Mouse (Mus musculus): Measurements from ENCODE around the gene Pdpn.

Gene Pdpn

GRCm38 (mm10) chr4:143299325-143300070 is at the start of gene Pdpn:
Gene Pdpn, minus strand, starts transcription at chr4:143299564.
- no peak for DNase-seq (ENCODE audit: low read depth, low spot score)

DNA sequence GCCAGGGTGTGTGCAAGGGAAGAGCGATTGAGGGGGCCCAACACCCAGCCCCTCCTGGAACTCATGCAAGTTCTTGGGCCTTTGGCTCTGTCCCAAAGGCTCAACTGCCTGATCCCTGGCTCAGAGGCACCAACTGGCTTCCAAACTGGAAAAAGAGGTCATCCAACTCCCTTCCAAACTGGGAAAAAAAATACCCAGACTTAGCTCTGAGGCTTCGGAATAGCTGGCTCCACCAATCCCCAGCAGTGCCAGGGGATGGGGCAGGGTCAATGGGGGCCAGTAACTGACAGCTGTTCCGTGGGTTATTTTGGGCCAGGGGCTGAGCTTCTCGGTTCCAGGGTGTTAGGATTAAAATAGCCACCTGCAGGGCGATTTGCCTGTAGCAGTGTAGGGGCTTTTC is 49.3 kb upstream of the Pdpn start:
- DNase-seq (ENCODE audit: low read depth, low spot score), result no peak

GRCm38 (mm10) chr4:143345491-143345890 is 46.1 kb upstream of the Pdpn start:
- peak; percentile 79 for DNase-seq (ENCODE audit: low read depth, low spot score)

- DNase-seq (ENCODE audit: low read depth, low spot score), result no peak
These were observed 42.1 kb upstream of the Pdpn start for GRCm38 (mm10) chr4:143341470-143341869.

DNA sequence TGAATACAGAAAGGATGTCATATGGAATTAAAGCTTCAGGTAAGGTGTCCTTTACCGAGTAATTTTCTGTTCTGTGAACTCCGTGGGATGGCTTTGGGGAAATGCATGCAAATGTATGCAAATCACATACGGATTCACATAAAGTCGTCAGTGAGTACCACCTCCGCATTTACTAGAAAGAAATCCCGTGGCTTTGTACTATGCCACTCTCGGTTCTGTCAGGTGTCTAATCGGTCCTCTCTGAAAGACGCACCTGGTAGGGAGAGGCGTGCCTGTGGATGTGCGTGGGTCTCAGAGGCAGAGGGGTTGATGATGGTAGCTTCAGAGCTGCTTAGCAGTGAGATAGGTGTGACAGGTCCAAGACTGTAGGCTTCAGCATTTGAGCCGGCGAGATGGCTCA is 40.4 kb upstream of the Pdpn start:
- DNase-seq (ENCODE audit: low read depth, low spot score), result no peak

GRCm38 (mm10) chr4:143336096-143336495 is 36.7 kb upstream of the Pdpn start:
- peak; percentile 38 for DNase-seq (ENCODE audit: low read depth, low spot score)

- DNase-seq (ENCODE audit: low read depth, low spot score), result no peak
These were observed 35.6 kb upstream of the Pdpn start for GRCm38 (mm10) chr4:143334995-143335394.

- no peak for DNase-seq (ENCODE audit: low read depth, low spot score)
These were observed 34.8 kb upstream of the Pdpn start for GRCm38 (mm10) chr4:143334145-143334544.

DNA sequence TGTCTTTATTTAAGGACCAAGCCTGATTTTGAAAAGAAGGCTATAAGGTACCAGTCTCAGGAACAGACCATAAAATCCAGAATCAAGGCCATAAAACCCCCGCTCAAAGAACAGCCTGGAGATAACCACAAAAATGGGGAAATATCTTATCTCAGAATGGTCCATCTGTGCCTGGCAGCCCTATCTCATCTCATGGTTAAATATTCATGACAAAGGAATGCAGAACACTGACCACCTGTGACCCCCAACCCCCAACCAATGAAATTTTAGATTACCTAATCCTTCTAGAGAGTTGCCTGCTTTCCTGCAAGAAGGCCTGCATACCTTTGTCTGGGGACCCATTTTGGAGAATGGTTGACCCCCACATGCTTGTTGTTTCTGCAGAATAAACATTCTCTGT is 32.4 kb upstream of the Pdpn start:
- DNase-seq (ENCODE audit: low read depth, low spot score), result no peak

DNA sequence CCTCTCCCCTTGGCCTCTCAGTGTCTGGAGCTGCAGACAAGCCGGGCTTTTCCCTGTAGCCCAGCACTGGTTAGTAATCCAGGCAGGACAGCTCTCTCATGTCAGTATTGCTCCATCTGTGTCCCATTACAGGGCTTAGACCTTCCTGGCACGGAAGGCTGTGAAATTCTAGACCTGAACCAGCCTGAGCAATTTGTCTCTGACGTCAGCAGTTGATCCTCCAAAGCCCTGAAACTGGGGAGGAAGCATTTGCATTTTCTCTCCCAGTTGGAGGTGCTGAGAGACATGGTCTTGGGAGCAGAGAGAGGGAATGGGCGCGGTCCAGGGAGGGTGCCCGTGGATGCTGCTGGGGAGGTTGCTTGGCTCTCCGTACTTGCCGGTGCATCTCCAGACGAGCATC is 31.2 kb upstream of the Pdpn start:
- peak; percentile 61 for DNase-seq (ENCODE audit: low read depth, low spot score)

DNA sequence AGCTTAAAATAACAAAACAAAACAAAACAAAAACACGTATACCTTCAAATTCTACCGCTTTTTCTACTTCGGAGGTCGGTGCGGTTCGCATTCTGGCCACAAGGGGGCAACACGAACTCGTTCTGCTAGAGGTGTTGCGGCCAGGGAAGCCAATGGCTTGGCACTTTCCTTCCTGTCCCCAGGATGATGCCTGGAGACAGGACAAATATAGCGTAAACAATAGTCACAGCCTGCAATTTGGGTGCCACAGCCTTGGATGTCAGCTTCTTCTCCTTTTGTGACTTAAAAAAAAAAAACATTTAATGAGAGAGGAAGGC is 26.2 kb upstream of the Pdpn start:
- peak; percentile 71 for DNase-seq (ENCODE audit: low read depth, low spot score)

- no peak for DNase-seq (ENCODE audit: low read depth, low spot score)
These were observed 25.7 kb upstream of the Pdpn start for GRCm38 (mm10) chr4:143324925-143325624.

GRCm38 (mm10) chr4:143324176-143324924 is 25.0 kb upstream of the Pdpn start:
- peak; percentile 82 for DNase-seq (ENCODE audit: low read depth, low spot score)

DNA sequence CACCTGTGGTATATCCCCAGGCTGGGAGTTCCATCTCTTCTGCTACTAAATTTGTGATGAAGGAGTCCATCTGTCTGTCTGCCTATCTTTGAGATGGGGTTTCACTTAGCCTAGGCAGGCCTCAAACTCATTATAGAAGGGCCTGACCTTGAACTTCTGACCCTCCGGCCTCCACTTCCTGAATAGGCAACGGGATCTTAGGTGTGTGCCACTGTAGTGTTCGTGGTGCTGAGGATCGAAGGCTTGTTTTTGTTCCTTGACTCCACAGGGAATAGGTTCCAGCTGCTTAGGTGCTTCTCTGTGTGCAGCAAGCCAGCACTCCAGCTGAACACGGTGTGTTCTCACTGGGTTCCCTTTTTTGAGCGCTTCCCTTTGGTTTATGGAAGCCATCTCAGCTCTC is 13.9 kb upstream of the Pdpn start:
- peak; percentile 65 for DNase-seq (ENCODE audit: low read depth, low spot score)

DNA sequence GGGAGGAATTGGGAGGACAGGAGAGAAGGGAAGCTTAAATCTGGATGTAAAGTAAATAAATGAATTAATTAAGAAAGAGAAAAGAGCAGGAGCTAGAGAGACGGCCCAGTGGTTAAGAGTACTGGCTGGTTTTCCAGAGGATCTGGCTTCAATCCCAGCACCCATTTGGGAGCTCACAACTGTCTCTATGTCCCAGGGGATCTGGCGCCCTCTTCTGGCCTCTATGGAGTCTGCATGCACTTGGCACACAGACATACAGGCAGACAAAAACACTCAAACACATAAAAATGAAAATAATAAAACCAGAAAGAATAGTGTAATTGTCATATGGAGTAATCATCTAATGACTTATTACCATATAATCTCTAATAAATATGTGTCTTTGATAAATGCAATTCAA is 12.0 kb upstream of the Pdpn start:
- peak; percentile 82 for DNase-seq (ENCODE audit: low read depth, low spot score)

GRCm38 (mm10) chr4:143305987-143306772 is 6.8 kb upstream of the Pdpn start:
- peak; percentile 85 for DNase-seq (ENCODE audit: low read depth, low spot score)

GRCm38 (mm10) chr4:143305031-143305430 is 5.7 kb upstream of the Pdpn start:
- no peak for DNase-seq (ENCODE audit: low read depth, low spot score)

- peak; percentile 80 for DNase-seq (ENCODE audit: low read depth, low spot score)
These were observed 3.0 kb upstream of the Pdpn start for GRCm38 (mm10) chr4:143302279-143302890.

DNA sequence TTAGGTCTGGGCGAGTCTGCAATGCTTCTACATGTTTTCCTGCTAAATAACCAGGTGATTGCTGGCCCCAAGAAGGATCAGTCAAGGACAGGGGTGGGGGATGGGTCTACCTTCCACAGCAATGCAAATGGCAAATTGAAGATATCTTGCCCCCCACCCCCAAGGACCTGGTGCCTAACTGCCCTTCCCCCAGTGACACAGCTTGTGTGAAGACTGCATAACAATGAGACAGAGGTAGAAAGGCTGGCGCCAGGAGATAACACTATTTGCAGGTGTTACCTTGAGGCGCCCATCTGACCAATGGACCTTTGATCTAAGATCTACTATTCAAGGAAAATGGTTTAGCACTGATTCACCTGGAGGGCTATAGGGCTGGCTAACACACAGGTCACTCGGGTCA is 2.5 kb upstream of the Pdpn start:
- peak; percentile 69 for DNase-seq (ENCODE audit: low read depth, low spot score)

GRCm38 (mm10) chr4:143301042-143301441 is 1.7 kb upstream of the Pdpn start:
- no peak for DNase-seq (ENCODE audit: low read depth, low spot score)

DNA sequence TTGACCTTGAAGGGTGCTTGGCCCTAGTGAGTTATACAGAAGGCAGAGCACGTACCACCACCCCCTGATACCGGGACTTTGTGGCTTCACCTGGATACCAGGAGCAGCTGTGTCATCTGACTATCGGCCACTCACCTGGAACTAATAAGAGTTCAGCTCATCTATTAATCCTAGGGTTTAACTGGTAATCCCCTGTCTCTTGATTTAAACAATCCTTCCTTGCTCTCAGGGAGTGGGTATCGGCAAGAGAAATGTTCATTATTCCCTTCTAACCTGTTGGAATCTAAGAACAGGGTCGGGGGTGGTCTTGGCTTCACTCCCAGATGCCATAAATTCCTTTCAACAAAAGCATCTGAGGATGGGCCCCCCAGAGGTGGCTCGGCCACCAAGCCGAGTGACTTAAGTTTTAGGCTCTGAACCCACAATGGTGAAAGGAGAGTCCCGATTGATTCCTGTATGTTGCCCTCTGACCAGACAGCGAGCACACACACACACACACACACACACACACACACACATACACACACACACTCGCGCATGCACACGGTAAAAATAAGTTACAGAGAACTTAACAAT is 837 bp upstream of the Pdpn start:
- no peak for DNase-seq (ENCODE audit: low read depth, low spot score)

Measured in ES-CJ7 (cell line).